In the genomic region with DNA sequence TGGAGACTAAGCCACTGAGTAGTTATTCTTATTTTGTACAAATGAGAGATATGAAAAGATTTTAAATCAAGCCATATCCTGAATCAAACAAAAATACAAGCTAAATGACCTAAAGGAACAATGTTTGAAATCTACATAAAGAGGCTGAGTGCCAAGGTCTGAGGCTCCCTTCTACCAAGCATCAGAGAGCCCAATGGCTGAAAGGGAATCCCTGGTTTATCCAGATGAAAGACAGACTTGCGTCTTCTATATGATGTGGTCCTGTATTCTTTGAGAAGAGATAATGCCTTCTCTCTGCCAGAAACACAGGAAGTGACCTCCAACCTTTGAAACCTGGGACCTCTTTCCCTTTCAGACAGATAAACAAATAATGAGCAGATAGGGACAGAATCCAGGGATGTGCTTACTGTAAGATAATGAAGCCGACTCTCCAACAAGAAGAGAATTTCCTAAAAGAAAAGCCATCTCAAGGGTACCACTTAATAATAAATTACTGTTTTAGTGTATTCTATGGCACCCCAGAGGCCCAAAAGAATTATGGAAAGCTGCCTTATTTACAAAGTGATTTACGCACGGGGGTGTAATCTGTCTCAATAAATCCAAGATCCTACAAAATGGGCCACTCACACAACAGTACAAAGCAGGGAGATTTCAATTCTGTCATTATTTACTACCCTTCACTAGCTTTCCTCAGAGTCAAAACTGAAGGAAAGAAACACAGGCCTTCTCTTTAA, we compare ENCODE assay signal across 20 mouse cellular contexts.
DNase-seq lines count a peak whose midpoint lies in the region; ATAC-seq lines count a peak whose summit lies in the region.
"Had no signal": no experiment of that assay in that cellular context is flagged by ENCODE, and none has a peak within 500 bp of the region (broad histone marks: within the 10 kb centered on the region; RNA-seq: fewer than 3 reads in every experiment).

No protein-coding gene starts in this region.

- no peak overlapping the region for H3K27ac ChIP-seq in hindbrain, embryonic 14.5 days
- H3K27ac ChIP-seq in hindbrain, embryonic 10.5 days, result no peak overlapping the region
- no peak overlapping the region for H3K27ac ChIP-seq in neural tube, embryonic 11.5 days (ENCODE audit: low read depth, low read length)
- peak overlapping the region; percentile 52 for H3K27ac ChIP-seq in neural tube, embryonic 13.5 days (replicated peaks)
- H3K27ac ChIP-seq: limb, embryonic 12.5 days; liver, embryonic 14.5 days had no signal

- H3K4me2 ChIP-seq in hindbrain, embryonic 14.5 days (replicated peaks), result no peak overlapping the region
- H3K4me2 ChIP-seq in neural tube, embryonic 11.5 days (ENCODE audit: low read depth), result no peak overlapping the region
- no peak overlapping the region for H3K4me2 ChIP-seq in neural tube, embryonic 13.5 days
- H3K4me2 ChIP-seq: forebrain, embryonic 12.5 days; heart, embryonic 12.5 days; limb, embryonic 12.5 days had no signal

- no peak for DNase-seq in hindbrain, embryonic 14.5 days (ENCODE audit: low spot score)
- DNase-seq in hindbrain, embryonic 10.5 days (ENCODE audit: low spot score), result no peak
- DNase-seq in neural tube, embryonic 11.5 days (ENCODE audit: low spot score), result no peak
- no peak for DNase-seq in neural tube, embryonic 10.5 days (ENCODE audit: extremely low spot score, low spot score)
- no peak for DNase-seq in heart, postnatal 36 days
- no peak for DNase-seq in frontal cortex, adult 2 months (ENCODE audit: extremely low spot score in 1 of 2, low spot score in 1 of 2)
- DNase-seq: adrenal gland, adult 8-10 months; cerebellum, adult 11 months; heart, postnatal 4 days; kidney, adult 8-10 months; right cerebral cortex, postnatal 14 days; thymus, postnatal 14 days had no signal

- peak; percentile 4; the same call in 1 of the 2 replicates for ATAC-seq in hindbrain, embryonic 14.5 days (ENCODE audit: low FRiP score)
- ATAC-seq in neural tube, embryonic 11.5 days (ENCODE audit: insufficient read depth, low FRiP score, low TSS enrichment), result peak; percentile 82
- ATAC-seq in neural tube, embryonic 13.5 days (ENCODE audit: low read depth), result peak; percentile 77
- ATAC-seq: inflammation-experienced regulatory T-cells, adult 6 months; lung, postnatal 0 days had no signal

- no peaks in the 10 kb centered on the region for H3K27me3 ChIP-seq in hindbrain, embryonic 14.5 days (ENCODE audit: control insufficient read depth, insufficient read depth, low read length)
- H3K27me3 ChIP-seq in hindbrain, embryonic 10.5 days (ENCODE audit: insufficient read depth, poor library complexity, severe bottlenecking), result no peaks in the 10 kb centered on the region
- H3K27me3 ChIP-seq in neural tube, embryonic 11.5 days (ENCODE audit: control insufficient read depth, insufficient read depth, low read length), result no peaks in the 10 kb centered on the region
- no peaks in the 10 kb centered on the region for H3K27me3 ChIP-seq in neural tube, embryonic 13.5 days
- H3K27me3 ChIP-seq: CH12.LX; forebrain, embryonic 12.5 days; heart, embryonic 12.5 days; limb, embryonic 12.5 days had no signal

- WGBS in hindbrain, embryonic 14.5 days, result 55% methylated on average over 4 of the region's 4 CpGs
- WGBS in hindbrain, embryonic 10.5 days, result 79% methylated on average over 4 of the region's 4 CpGs
- 50% methylated on average over 4 of the region's 4 CpGs for WGBS in neural tube, embryonic 11.5 days
- WGBS in neural tube, embryonic 13.5 days, result 18% methylated on average over 4 of the region's 4 CpGs

- H3K9ac ChIP-seq in hindbrain, embryonic 14.5 days, result no peak overlapping the region
- H3K9ac ChIP-seq in neural tube, embryonic 11.5 days (ENCODE audit: low read length), result no peak overlapping the region
- no peak overlapping the region for H3K9ac ChIP-seq in neural tube, embryonic 13.5 days
- H3K9ac ChIP-seq: forebrain, embryonic 12.5 days; heart, embryonic 12.5 days; limb, embryonic 12.5 days; liver, embryonic 14.5 days had no signal

- H3K36me3 ChIP-seq in hindbrain, embryonic 14.5 days (replicated peaks; ENCODE audit: control insufficient read depth, insufficient read depth), result no peaks in the 10 kb centered on the region
- no peaks in the 10 kb centered on the region for H3K36me3 ChIP-seq in hindbrain, embryonic 10.5 days
- no peaks in the 10 kb centered on the region for H3K36me3 ChIP-seq in neural tube, embryonic 11.5 days (ENCODE audit: control insufficient read depth, insufficient read depth, low read length)
- H3K36me3 ChIP-seq in neural tube, embryonic 13.5 days, result no peaks in the 10 kb centered on the region
- H3K36me3 ChIP-seq: forebrain, embryonic 12.5 days; heart, embryonic 12.5 days; limb, embryonic 12.5 days had no signal

- intact Hi-C loops in heart, postnatal 36 days (cut with DNase I), result no loop called here

- H3K4me3 ChIP-seq in hindbrain, embryonic 14.5 days (replicated peaks; ENCODE audit: low read length), result no peak overlapping the region
- no peak overlapping the region for H3K4me3 ChIP-seq in hindbrain, embryonic 10.5 days
- H3K4me3 ChIP-seq in neural tube, embryonic 11.5 days (ENCODE audit: low read depth, low read length), result no peak overlapping the region
- H3K4me3 ChIP-seq in neural tube, embryonic 13.5 days, result no peak overlapping the region
- H3K4me3 ChIP-seq: forebrain, embryonic 12.5 days; heart, embryonic 12.5 days; limb, embryonic 12.5 days had no signal

- peaks cover 3% of the 10 kb centered on the region; the same call in 1 of the 2 replicates for H3K4me1 ChIP-seq in hindbrain, embryonic 14.5 days (replicated peaks; ENCODE audit: control insufficient read depth, insufficient read depth, low read length)
- 0 out of 2 replicates have a peak, but pooled peaks cover 10% of the 10 kb centered on the region for H3K4me1 ChIP-seq in hindbrain, embryonic 10.5 days (replicated peaks)
- peaks cover 3% of the 10 kb centered on the region; the same call in 1 of the 2 replicates for H3K4me1 ChIP-seq in neural tube, embryonic 11.5 days (ENCODE audit: control insufficient read depth, insufficient read depth, low read length)
- peaks cover 20% of the 10 kb centered on the region for H3K4me1 ChIP-seq in neural tube, embryonic 13.5 days (replicated peaks)
- H3K4me1 ChIP-seq: heart, embryonic 12.5 days; limb, embryonic 12.5 days had no signal

- H3K9me3 ChIP-seq in hindbrain, embryonic 14.5 days (ENCODE audit: control insufficient read depth, low read length), result no peaks in the 10 kb centered on the region
- no peaks in the 10 kb centered on the region for H3K9me3 ChIP-seq in hindbrain, embryonic 10.5 days
- no peaks in the 10 kb centered on the region for H3K9me3 ChIP-seq in neural tube, embryonic 11.5 days (ENCODE audit: control insufficient read depth, low read length)
- H3K9me3 ChIP-seq in neural tube, embryonic 13.5 days, result no peaks in the 10 kb centered on the region
- H3K9me3 ChIP-seq: forebrain, embryonic 12.5 days; heart, embryonic 12.5 days; limb, embryonic 12.5 days had no signal

Comparison
In these comparisons a context has a peak if more than half of its experiments do, and no peak if none do; other contexts are left out.
1. ATAC-seq: peak in every context shown above with its lines; median percentile 82 in neural tube, embryonic 11.5 days; 77 in neural tube, embryonic 13.5 days; 4 in hindbrain, embryonic 14.5 days.